Mouse (Mus musculus): Measurements from ENCODE around the gene Ndufs7. TPM values are rescaled to one million over a fixed set of nuclear protein-coding genes. Genes with fewer than 3 reads are reported as not detected.
A peak's percentile ranks its signal among the peaks of the same experiment; 100 is the strongest.

Ndufs7 gene
- polyA plus RNA-seq, 1 experiment: 272 TPM

DNA sequence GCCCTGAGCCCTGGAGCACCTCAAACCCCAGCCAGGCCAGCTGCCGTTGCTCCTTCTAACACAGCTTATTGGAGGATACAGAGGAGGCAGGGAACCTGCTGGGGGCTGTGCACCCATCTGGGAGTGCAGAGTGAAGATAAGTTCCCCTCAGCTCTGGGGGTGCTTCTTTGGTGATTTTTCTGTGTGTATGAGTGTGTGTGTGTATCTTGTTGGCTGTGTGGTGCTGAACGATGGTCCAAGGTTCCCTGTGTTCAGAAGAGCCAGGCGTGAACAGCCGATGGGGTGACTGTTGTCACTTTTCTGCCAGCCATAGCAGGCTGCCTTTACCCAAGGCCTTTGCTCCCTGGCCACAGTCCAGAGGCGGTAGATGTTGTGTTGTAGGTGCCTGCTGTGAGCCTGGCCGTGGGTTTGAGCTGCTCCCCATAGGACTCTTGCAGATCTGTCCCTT, 21.8 kb downstream of the Ndufs7 start:
- no peak for DNase-seq (ENCODE audit: low read depth)
- TF ChIP-seq POLR2A (IDR thresholded peaks at IDR 0.05; ENCODE audit: borderline replicate concordance, extremely low read depth, insufficient read depth, insufficient read length, poor library complexity, severe bottlenecking): no peak
- no peak for TF ChIP-seq CTCF (IDR thresholded peaks at IDR 0.05; ENCODE audit: borderline replicate concordance, extremely low read depth, insufficient read depth, insufficient read length)

GRCm38 (mm10) chr10:80271186-80271843, 22.4 kb downstream of the Ndufs7 start:
- no peak for DNase-seq (ENCODE audit: low read depth)

GRCm38 (mm10) chr10:80271870-80272585, 23.1 kb downstream of the Ndufs7 start:
- TF ChIP-seq POLR2A (IDR thresholded peaks at IDR 0.05; ENCODE audit: borderline replicate concordance, extremely low read depth, insufficient read depth, insufficient read length, poor library complexity, severe bottlenecking) (no peak), CTCF (IDR thresholded peaks at IDR 0.05; ENCODE audit: borderline replicate concordance, extremely low read depth, insufficient read depth, insufficient read length) (no peak)
- DNase-seq (ENCODE audit: low read depth): no peak

More at GRCm38 (mm10) chr10:80271186-80271843, 22.4 kb downstream of the Ndufs7 start:
- TF ChIP-seq CTCF (IDR thresholded peaks at IDR 0.05; ENCODE audit: borderline replicate concordance, extremely low read depth, insufficient read depth, insufficient read length): no peak
- TF ChIP-seq POLR2A (IDR thresholded peaks at IDR 0.05; ENCODE audit: borderline replicate concordance, extremely low read depth, insufficient read depth, insufficient read length, poor library complexity, severe bottlenecking): no peak

DNA sequence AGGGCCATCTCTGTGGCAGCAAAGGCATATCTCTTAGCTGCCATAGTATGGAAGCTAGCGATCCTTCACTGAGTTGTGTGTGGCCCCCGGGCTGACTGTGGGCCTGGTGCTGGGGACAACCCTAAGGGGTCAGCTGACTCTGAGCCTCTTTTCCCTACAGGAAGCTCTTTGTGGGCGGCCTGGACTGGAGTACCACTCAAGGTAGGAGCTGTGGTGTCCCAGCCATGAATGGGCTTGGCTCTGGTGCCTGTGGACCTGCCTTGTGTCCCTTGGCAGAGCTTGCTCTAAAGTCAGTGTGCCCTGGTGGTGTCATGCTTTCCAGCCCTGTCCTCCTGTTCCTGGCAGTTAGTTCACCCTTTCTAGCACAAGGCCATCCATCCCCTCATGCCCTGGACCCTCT, 24.9 kb downstream of the Ndufs7 start:
- TF ChIP-seq POLR2A (IDR thresholded peaks at IDR 0.05; ENCODE audit: borderline replicate concordance, extremely low read depth, insufficient read depth, insufficient read length, poor library complexity, severe bottlenecking): no peak
- TF ChIP-seq CTCF (IDR thresholded peaks at IDR 0.05; ENCODE audit: borderline replicate concordance, extremely low read depth, insufficient read depth, insufficient read length): no peak
- DNase-seq (ENCODE audit: low read depth): no peak

DNA sequence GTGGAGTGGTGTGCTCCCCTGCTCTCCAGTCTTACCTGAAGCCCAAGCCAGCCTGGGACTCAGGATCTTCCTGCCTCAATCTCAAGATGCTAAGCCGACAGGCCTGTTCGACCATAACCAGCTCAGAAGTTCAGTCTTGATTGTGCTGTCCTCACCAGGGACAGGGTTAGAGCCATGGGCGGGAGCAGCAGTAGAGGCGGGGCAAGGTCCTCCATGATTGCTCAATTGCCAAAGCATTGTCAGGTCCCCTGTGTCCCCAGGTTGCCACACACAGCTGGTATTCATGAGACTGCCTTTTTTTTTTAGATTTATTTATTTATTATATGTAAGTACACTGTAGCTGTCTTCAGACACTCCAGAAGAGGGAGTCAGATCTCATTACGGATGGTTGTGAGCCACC, 27.3 kb downstream of the Ndufs7 start:
- DNase-seq (ENCODE audit: low read depth): no peak
- TF ChIP-seq POLR2A (IDR thresholded peaks at IDR 0.05; ENCODE audit: borderline replicate concordance, extremely low read depth, insufficient read depth, insufficient read length, poor library complexity, severe bottlenecking): no peak
- no peak for TF ChIP-seq CTCF (IDR thresholded peaks at IDR 0.05; ENCODE audit: borderline replicate concordance, extremely low read depth, insufficient read depth, insufficient read length)

GRCm38 (mm10) chr10:80278390-80278789, 29.5 kb downstream of the Ndufs7 start:
- no peak for DNase-seq (ENCODE audit: low read depth)
- TF ChIP-seq CTCF (IDR thresholded peaks at IDR 0.05; ENCODE audit: borderline replicate concordance, extremely low read depth, insufficient read depth, insufficient read length): no peak
- TF ChIP-seq POLR2A (IDR thresholded peaks at IDR 0.05; ENCODE audit: borderline replicate concordance, extremely low read depth, insufficient read depth, insufficient read length, poor library complexity, severe bottlenecking): no peak

DNA sequence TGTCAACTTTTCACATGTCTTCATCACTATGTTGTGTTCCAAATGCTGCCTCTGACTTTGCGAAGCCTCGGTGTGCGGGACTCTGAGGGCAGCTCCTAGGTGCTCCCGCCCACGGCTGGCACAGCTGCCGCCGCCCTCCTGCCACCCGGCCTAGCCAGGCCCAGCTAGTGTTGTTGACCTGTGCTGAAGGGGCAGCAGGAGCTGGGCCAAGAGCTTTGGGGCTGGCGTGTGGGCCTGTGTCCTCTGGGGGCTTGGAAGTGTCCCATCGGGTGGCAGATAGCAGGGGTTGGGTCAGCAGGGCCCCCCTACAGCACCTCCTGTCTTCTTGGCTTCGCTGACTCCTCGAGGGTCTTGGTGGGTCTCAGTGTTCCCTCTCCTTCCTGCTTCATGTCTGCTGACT, 30.4 kb downstream of the Ndufs7 start:
- TF ChIP-seq CTCF (IDR thresholded peaks at IDR 0.05; ENCODE audit: borderline replicate concordance, extremely low read depth, insufficient read depth, insufficient read length) (no peak), POLR2A (IDR thresholded peaks at IDR 0.05; ENCODE audit: borderline replicate concordance, extremely low read depth, insufficient read depth, insufficient read length, poor library complexity, severe bottlenecking) (no peak)

DNA sequence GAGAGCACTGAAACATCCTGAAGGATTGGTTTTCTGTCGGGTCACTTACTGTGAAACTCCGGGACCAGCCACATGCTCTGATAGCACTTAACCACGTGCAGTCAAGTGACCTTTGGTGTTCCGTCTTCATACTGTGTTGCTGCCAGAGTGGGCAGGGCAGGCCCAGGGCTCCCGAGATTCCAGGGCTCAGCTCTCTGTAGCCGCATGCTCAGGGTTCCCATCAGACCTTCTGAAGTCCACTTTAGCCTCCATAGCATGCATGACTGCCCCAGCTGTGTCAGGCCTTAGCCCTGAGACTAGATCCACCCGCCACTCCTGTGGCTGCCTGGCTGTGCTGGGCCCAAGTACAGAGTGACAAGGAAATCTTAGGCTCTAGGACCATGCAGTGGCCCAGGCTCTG, 32.4 kb downstream of the Ndufs7 start:
- DNase-seq (ENCODE audit: low read depth): no peak
- TF ChIP-seq CTCF (IDR thresholded peaks at IDR 0.05; ENCODE audit: borderline replicate concordance, extremely low read depth, insufficient read depth, insufficient read length): no peak
- no peak for TF ChIP-seq POLR2A (IDR thresholded peaks at IDR 0.05; ENCODE audit: borderline replicate concordance, extremely low read depth, insufficient read depth, insufficient read length, poor library complexity, severe bottlenecking)

More for the DNA sequence above, 30.4 kb downstream of the Ndufs7 start:
- DNase-seq (ENCODE audit: low read depth): no peak

DNA sequence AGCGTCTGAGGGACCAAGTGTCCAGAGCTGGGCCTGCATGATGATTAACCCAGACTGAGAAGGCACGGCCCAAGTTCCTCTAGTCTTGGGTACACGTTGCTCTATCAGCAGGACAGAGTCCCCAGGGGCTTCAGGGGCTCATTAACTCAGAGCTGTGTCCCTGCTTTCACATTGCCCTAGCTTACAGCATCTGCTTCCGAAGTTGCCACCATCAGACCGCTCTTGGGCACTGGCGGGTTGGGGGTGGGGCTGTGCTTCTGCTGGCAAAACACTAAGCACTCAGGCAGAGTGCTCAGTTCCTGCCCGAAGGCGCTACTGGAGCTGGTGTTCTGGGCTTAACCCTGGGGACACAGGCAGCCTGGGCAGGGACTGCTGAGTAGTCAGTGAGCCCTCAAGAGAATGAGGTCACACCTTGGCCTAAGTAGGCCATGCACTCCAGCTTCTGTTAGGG, 33.0 kb downstream of the Ndufs7 start:
- no peak for TF ChIP-seq POLR2A (IDR thresholded peaks at IDR 0.05; ENCODE audit: borderline replicate concordance, extremely low read depth, insufficient read depth, insufficient read length, poor library complexity, severe bottlenecking)
- no peak for TF ChIP-seq CTCF (IDR thresholded peaks at IDR 0.05; ENCODE audit: borderline replicate concordance, extremely low read depth, insufficient read depth, insufficient read length)
- peak; percentile 48 for DNase-seq (ENCODE audit: low read depth)

GRCm38 (mm10) chr10:80282481-80283441, 33.8 kb downstream of the Ndufs7 start:
- DNase-seq (ENCODE audit: low read depth): no peak
- no peak for TF ChIP-seq CTCF (IDR thresholded peaks at IDR 0.05; ENCODE audit: borderline replicate concordance, extremely low read depth, insufficient read depth, insufficient read length)
- TF ChIP-seq POLR2A (IDR thresholded peaks at IDR 0.05; ENCODE audit: borderline replicate concordance, extremely low read depth, insufficient read depth, insufficient read length, poor library complexity, severe bottlenecking): no peak
